Mouse (Mus musculus) stomach, postnatal 0 days (tissue): ENCODE measurements at regions not wholly inside any gene's neighbourhood (a gene's known extent, or its start where the extent isn't known, plus 50 kb on each side); places are given as distances from the start of the nearest gene placed in this dataset.

Experiments
- CTCF ChIP-seq: IDR thresholded peaks from 2 replicates; pipeline ENCODE4 v1.5.1; 2016; ENCODE audit warnings: antibody characterized with exemption, low read depth, mild to moderate bottlenecking, moderate library complexity
- EP300 ChIP-seq: optimal IDR thresholded peaks from 2 replicates; pipeline ENCODE3; 2016; ENCODE audit warnings: antibody characterized with exemption

- TF ChIP-seq CTCF (no peak), EP300 (no peak)
These were observed 92.3 kb downstream of the Prl2c2 start for GRCm38 (mm10) chr13:12912902-12913301.
